ENCODE assay signal across 17 mouse cellular contexts in the genomic region with DNA sequence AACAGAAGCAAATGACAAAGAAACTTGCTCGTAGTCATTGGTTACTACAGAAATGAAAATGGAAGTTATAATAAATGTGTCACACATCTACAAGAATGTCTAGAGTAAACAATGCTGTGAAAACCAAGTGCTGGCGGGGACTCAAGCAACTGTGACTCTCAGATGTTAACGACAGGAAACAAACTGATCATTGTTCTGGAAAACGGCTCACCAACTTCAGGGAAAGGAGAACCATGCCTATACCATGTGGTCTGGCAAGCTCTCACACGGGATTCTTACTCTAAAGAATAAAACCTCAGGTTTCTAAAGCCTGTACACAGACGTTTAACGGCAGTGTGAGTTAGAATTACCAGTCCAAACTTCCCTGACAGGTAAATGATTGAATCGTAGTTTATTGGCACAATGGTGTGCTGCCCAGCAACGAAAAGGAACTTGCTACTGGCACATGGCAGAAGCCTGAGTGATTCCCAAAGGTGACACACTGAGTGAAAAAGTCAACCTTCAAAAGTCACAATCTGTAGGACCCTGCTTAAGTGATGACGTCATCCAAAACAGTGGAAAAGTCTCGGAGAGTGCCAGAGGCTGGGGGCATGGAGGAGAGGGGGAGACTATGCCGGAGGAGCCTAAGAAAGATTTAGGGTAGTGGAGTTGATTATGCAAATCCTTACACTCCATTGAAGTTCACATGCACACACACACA. TPM values are rescaled to one million over a fixed set of nuclear protein-coding genes. Genes with fewer than 3 reads are reported as not detected.
DNase-seq lines count a peak whose midpoint lies in the region; ATAC-seq and TF ChIP-seq lines count a peak whose summit lies in the region.
"Had no signal": no experiment of that assay in that cellular context is flagged by ENCODE, and none has a peak within 500 bp of the region (broad histone marks: within the 10 kb centered on the region; RNA-seq: fewer than 3 reads in every experiment).

No protein-coding gene starts in this region.

- no peak overlapping the region for H3K27ac ChIP-seq in forebrain, embryonic 14.5 days (ENCODE audit: low read depth, low read length)
- H3K27ac ChIP-seq in forebrain, embryonic 12.5 days: no peak overlapping the region
- no peak overlapping the region for H3K27ac ChIP-seq in kidney, postnatal 0 days
- H3K27ac ChIP-seq: midbrain, embryonic 12.5 days had no signal

- peak; percentile 6 for DNase-seq in forebrain, embryonic 14.5 days (ENCODE audit: low spot score)
- DNase-seq in Muller cell, postnatal 12 days (ENCODE audit: inconsistent ontology term): peak; percentile 74
- DNase-seq in kidney, postnatal 0 days (ENCODE audit: low spot score): peak; percentile 76
- DNase-seq in lung, postnatal 14 days: peak; percentile 58
- DNase-seq in thymus, adult 18-20 months: no peak
- no peak for DNase-seq in yolk sac, embryonic 10.5 days (ENCODE audit: low spot score)
- DNase-seq: gastrocnemius, postnatal 25 days; spleen, adult 18-20 months had no signal

- no peak overlapping the region for H3K4me3 ChIP-seq in forebrain, embryonic 14.5 days (ENCODE audit: low read depth, low read length)
- no peak overlapping the region for H3K4me3 ChIP-seq in forebrain, embryonic 12.5 days (replicated peaks)
- no peak overlapping the region for H3K4me3 ChIP-seq in kidney, postnatal 0 days (replicated peaks; ENCODE audit: low read depth, low read length)
- H3K4me3 ChIP-seq: midbrain, embryonic 12.5 days had no signal

- ATAC-seq in forebrain, embryonic 14.5 days: no peak
- no peak for ATAC-seq in forebrain, embryonic 12.5 days (ENCODE audit: low FRiP score)
- peak; percentile 46; the same call in 1 of the 2 replicates for ATAC-seq in kidney, postnatal 0 days (replicated peaks; ENCODE audit: low FRiP score, low read depth)
- no peak for ATAC-seq in activated CD4-positive, CD25-positive, alpha-beta regulatory T cell, adult 4 months
- ATAC-seq: hindbrain, embryonic 16.5 days had no signal

- no peak overlapping the region for H3K9ac ChIP-seq in forebrain, embryonic 14.5 days (ENCODE audit: low read length)
- no peak overlapping the region for H3K9ac ChIP-seq in forebrain, embryonic 12.5 days
- H3K9ac ChIP-seq in kidney, postnatal 0 days (ENCODE audit: low read depth, low read length): no peak overlapping the region
- H3K9ac ChIP-seq: midbrain, embryonic 12.5 days had no signal

- H3K4me1 ChIP-seq in forebrain, embryonic 14.5 days (ENCODE audit: control insufficient read depth, insufficient read depth, low read length): no peaks in the 10 kb centered on the region
- H3K4me1 ChIP-seq in forebrain, embryonic 12.5 days: no peaks in the 10 kb centered on the region
- no peaks in the 10 kb centered on the region for H3K4me1 ChIP-seq in kidney, postnatal 0 days (replicated peaks; ENCODE audit: insufficient read depth, low read length)

- H3K36me3 ChIP-seq in forebrain, embryonic 14.5 days (ENCODE audit: control insufficient read depth, insufficient read depth, low read length): no peaks in the 10 kb centered on the region
- H3K36me3 ChIP-seq in forebrain, embryonic 12.5 days (replicated peaks): no peaks in the 10 kb centered on the region
- no peaks in the 10 kb centered on the region for H3K36me3 ChIP-seq in kidney, postnatal 0 days (ENCODE audit: insufficient read depth, low read length)
- H3K36me3 ChIP-seq: midbrain, embryonic 12.5 days had no signal

- TF ChIP-seq CTCF in kidney, postnatal 0 days (IDR thresholded peaks at IDR 0.05; ENCODE audit: low read depth): no peak

- H3K27me3 ChIP-seq in forebrain, embryonic 14.5 days (replicated peaks; ENCODE audit: control insufficient read depth, insufficient read depth, low read length): no peaks in the 10 kb centered on the region
- no peaks in the 10 kb centered on the region for H3K27me3 ChIP-seq in forebrain, embryonic 12.5 days
- H3K27me3 ChIP-seq in kidney, postnatal 0 days (ENCODE audit: insufficient read depth, low read length): no peaks in the 10 kb centered on the region
- H3K27me3 ChIP-seq: midbrain, embryonic 12.5 days had no signal

- no peaks in the 10 kb centered on the region for H3K9me3 ChIP-seq in forebrain, embryonic 14.5 days (replicated peaks; ENCODE audit: control insufficient read depth, low read length)
- H3K9me3 ChIP-seq in forebrain, embryonic 12.5 days: no peaks in the 10 kb centered on the region
- H3K9me3 ChIP-seq in kidney, postnatal 0 days (replicated peaks; ENCODE audit: low read length): no peaks in the 10 kb centered on the region
- H3K9me3 ChIP-seq: midbrain, embryonic 12.5 days had no signal

- no peak overlapping the region for H3K4me2 ChIP-seq in forebrain, embryonic 14.5 days (ENCODE audit: low read length)
- H3K4me2 ChIP-seq in forebrain, embryonic 12.5 days: no peak overlapping the region
- no peak overlapping the region for H3K4me2 ChIP-seq in kidney, postnatal 0 days (ENCODE audit: low read length)
- H3K4me2 ChIP-seq: midbrain, embryonic 12.5 days had no signal

- WGBS in forebrain, embryonic 14.5 days: 44% methylated on average over 12 of the region's 12 CpGs
- 56% methylated on average over 12 of the region's 12 CpGs for WGBS in forebrain, embryonic 12.5 days
- WGBS in kidney, postnatal 0 days: 29% methylated on average over 12 of the region's 12 CpGs

RNA-seq across cellular contexts. Expression of a gene that starts 30.5 kb away (rescaled TPM):
- not detected in 2 replicates for polyA plus RNA-seq in forebrain, embryonic 14.5 days (2014; fragmentation: Nextera tagmentation; extraction: Ambion mirVana)
- not detected in 2 replicates for polyA plus RNA-seq in forebrain, embryonic 12.5 days (2016; fragmentation: Nextera tagmentation; extraction: Ambion mirVana)
- not detected in 2 replicates for polyA plus RNA-seq in kidney, postnatal 0 days (2015; fragmentation: Nextera tagmentation; extraction: Ambion mirVana)
- not detected for polyA plus RNA-seq in activated CD4-positive, CD25-positive, alpha-beta regulatory T cell, adult 4 months (2017; shearing (Covaris generic))
- polyA plus RNA-seq: hindbrain, embryonic 16.5 days; liver, adult 2 months; midbrain, embryonic 12.5 days had no signal

RNA-seq across cellular contexts. Expression of a gene that starts 54.1 kb away (rescaled TPM):
- not detected in 2 replicates for polyA plus RNA-seq in forebrain, embryonic 14.5 days (2014; fragmentation: Nextera tagmentation; extraction: Ambion mirVana)
- not detected in 2 replicates for polyA plus RNA-seq in forebrain, embryonic 12.5 days (2016; fragmentation: Nextera tagmentation; extraction: Ambion mirVana)
- polyA plus RNA-seq in kidney, postnatal 0 days (2015; fragmentation: Nextera tagmentation; extraction: Ambion mirVana): not detected in 2 replicates
- polyA plus RNA-seq in activated CD4-positive, CD25-positive, alpha-beta regulatory T cell, adult 4 months (2017; shearing (Covaris generic)): not detected
- polyA plus RNA-seq: C2C12; heart, embryonic 16.5 days; liver, adult 2 months; midbrain, embryonic 12.5 days; neural tube, embryonic 11.5 days; thymus, postnatal 0 days had no signal

RNA-seq across cellular contexts. Expression of a gene that starts 57.6 kb away (rescaled TPM):
- polyA plus RNA-seq in forebrain, embryonic 14.5 days (2014; fragmentation: Nextera tagmentation; extraction: Ambion mirVana): 0.04 and 0.05 TPM in 2 replicates
- polyA plus RNA-seq in forebrain, embryonic 12.5 days (2016; fragmentation: Nextera tagmentation; extraction: Ambion mirVana): not detected in 2 replicates
- not detected in 2 replicates for polyA plus RNA-seq in kidney, postnatal 0 days (2015; fragmentation: Nextera tagmentation; extraction: Ambion mirVana)
- not detected for polyA plus RNA-seq in activated CD4-positive, CD25-positive, alpha-beta regulatory T cell, adult 4 months (2017; shearing (Covaris generic))
- polyA plus RNA-seq: C2C12; liver, adult 2 months; midbrain, embryonic 12.5 days; neural tube, embryonic 11.5 days had no signal

Comparison
In these comparisons a context has a peak if more than half of its experiments do, and no peak if none do; other contexts are left out.
1. DNase-seq: peak in forebrain, embryonic 14.5 days (single experiment), Muller cell, postnatal 12 days (single experiment), kidney, postnatal 0 days (single experiment) and lung, postnatal 14 days (single experiment); none in thymus, adult 18-20 months (0 of 2) and yolk sac, embryonic 10.5 days (single experiment).